Mouse (Mus musculus) liver, embryonic 14.5 days (tissue): Measurements from ENCODE around the gene Mroh3. TPM values are rescaled to one million over a fixed set of nuclear protein-coding genes. Genes with fewer than 3 reads are reported as not detected.

ENCODE experiments used
- ATAC-seq: fragments of 200-750 bp; cut with Nextera tagmentation; 2 replicates; pipeline ENCODE4 v1.8.0; 2017; ENCODE audit warnings: moderate number of reproducible peaks, mild to moderate bottlenecking, moderate library complexity; ENCODE audit not compliant: insufficient read depth
- DNase-seq, 3 experiments: peaks; one replicate each; pipeline ENCODE4 v3.0.0-alpha.2; 2012 to 2013; ENCODE audit warnings: low read depth in 3 of 3, low spot score in 3 of 3
- H3K27ac ChIP-seq: fragments of 300-500 bp; sonication (generic); 2 replicates; pipeline ENCODE4 v1.5.1; 2014; ENCODE audit warnings: moderate library complexity, mild to moderate bottlenecking, control low read depth, inconsistent platforms
- H3K27me3 ChIP-seq: fragments of 300-500 bp; sonication (generic); 2 replicates; pipeline ENCODE4 v1.6.1; 2014; ENCODE audit warnings: mild to moderate bottlenecking, low read length, moderate library complexity; ENCODE audit not compliant: control insufficient read depth, insufficient read depth
- H3K36me3 ChIP-seq: fragments of 300-500 bp; sonication (generic); replicated peaks from 2 replicates; pipeline ENCODE4 v1.6.1; 2014; ENCODE audit warnings: low read depth; ENCODE audit not compliant: control insufficient read depth, insufficient read depth
- H3K4me1 ChIP-seq, 2 experiments: fragments of 200-500 bp in 1 of 2; fragments of 300-500 bp in 1 of 2; sonication (generic) in 1 of 2; replicated peaks; 2 replicates each; pipeline ENCODE4 v1.6.1; 2012 to 2014; ENCODE audit warnings: antibody characterized with exemption in 1 of 2, inconsistent platforms in 1 of 2, low read length in 1 of 2; ENCODE audit not compliant: control insufficient read depth in 2 of 2, insufficient read depth in 2 of 2
- H3K4me2 ChIP-seq: fragments of 300-500 bp; sonication (generic); 2 replicates; pipeline ENCODE4 v1.6.1; 2014; ENCODE audit warnings: low read depth, mild to moderate bottlenecking, control low read depth, moderate library complexity
- H3K4me3 ChIP-seq, 2 experiments: fragments of 200-500 bp in 1 of 2; fragments of 300-500 bp in 1 of 2; sonication (generic) in 1 of 2; 2 replicates each; pipeline ENCODE4 v1.5.1; 2012 to 2014; ENCODE audit warnings: low read depth in 2 of 2, low read length in 2 of 2, mild to moderate bottlenecking in 2 of 2, control low read depth in 1 of 2, inconsistent platforms in 1 of 2, moderate library complexity in 1 of 2; ENCODE audit not compliant: insufficient read depth in 1 of 2
- H3K9ac ChIP-seq: fragments of 300-500 bp; sonication (generic); replicated peaks from 2 replicates; pipeline ENCODE4 v1.6.1; 2014; ENCODE audit warnings: mild to moderate bottlenecking, control low read depth, moderate library complexity
- H3K9me3 ChIP-seq: fragments of 300-500 bp; sonication (generic); 2 replicates; pipeline ENCODE4 v1.6.1; 2016; ENCODE audit warnings: low read length, mixed read lengths; ENCODE audit not compliant: control insufficient read depth
- CTCF ChIP-seq: IDR thresholded peaks from 2 replicates; pipeline ENCODE4 v1.5.1; 2016; ENCODE audit warnings: antibody characterized with exemption, low read depth, control low read depth
- EP300 ChIP-seq: IDR thresholded peaks from 2 replicates; pipeline ENCODE4 v1.6.1; 2016; ENCODE audit warnings: antibody characterized with exemption, low read depth
- WGBS: fragments of 180-500 bp; shearing (Covaris S2); extraction: QIAGEN DNeasy Blood & Tissue Kit; methylation state at CpG from one replicate; pipeline ENCODE4 v1.1.7; 2014; ENCODE audit not compliant: insufficient replicate concordance; 5-methylcytosine and 5-hydroxymethylcytosine counted together
- polyA plus RNA-seq, 2 experiments: library from polyadenylated mRNA; depleted of rRNA in 1 of 2; stranded (reverse) in 1 of 2; unstranded in 1 of 2; fragments of >200 nt; fragmentation: Nextera tagmentation in 1 of 2; extraction: Ambion mirVana in 1 of 2; gene quantifications; 2 replicates each; pipeline versions ENCODE4 v1.2.1 to v1.2.3; 2012 to 2014

Gene Mroh3
- polyA plus RNA-seq, 2 experiments, result 0.15 TPM; not detected in 1

- no peak for ATAC-seq
- H3K9me3 ChIP-seq, result no peaks in the 10 kb centered on the region
- TF ChIP-seq EP300 (no peak), CTCF (no peak)
These were observed 22.6 kb downstream of the Mroh3 start for GRCm38 (mm10) chr1:136190033-136190432.

GRCm38 (mm10) chr1:136179511-136180001 lies 33.1 kb downstream of the Mroh3 start:
- peaks cover 42 to 58% of the 10 kb centered on the region in 2 experiments for H3K4me1 ChIP-seq
- peak overlapping the region; percentile 59 for H3K27ac ChIP-seq
- 9% methylated on average over 2 of the region's 2 CpGs for WGBS
- H3K27me3 ChIP-seq, result no peaks in the 10 kb centered on the region
- H3K9ac ChIP-seq, result no peak overlapping the region
- no peak overlapping the region for H3K4me2 ChIP-seq
- H3K36me3 ChIP-seq, result no peaks in the 10 kb centered on the region
- DNase-seq, result peak; percentile 41 to 62 (median 58)
- peak; percentile 88 for ATAC-seq
- H3K9me3 ChIP-seq, result no peaks in the 10 kb centered on the region
- H3K4me3 ChIP-seq, result no peak overlapping the region
- TF ChIP-seq EP300 (peak; percentile 85), CTCF (no peak)

More at GRCm38 (mm10) chr1:136190033-136190432, 22.6 kb downstream of the Mroh3 start:
- H3K9ac ChIP-seq, result no peak overlapping the region
- no peak overlapping the region for H3K27ac ChIP-seq
- no peak overlapping the region for H3K4me2 ChIP-seq
- WGBS, result 67% methylated on average over 5 of the region's 5 CpGs
- H3K27me3 ChIP-seq, result no peaks in the 10 kb centered on the region
- peaks cover 0 to 2% of the 10 kb centered on the region in 2 experiments; a peak in 2 of 4 replicates for H3K4me1 ChIP-seq
- DNase-seq, result no peak
- no peak overlapping the region for H3K4me3 ChIP-seq
- H3K36me3 ChIP-seq, result no peaks in the 10 kb centered on the region

GRCm38 (mm10) chr1:136178741-136179140 lies 33.9 kb downstream of the Mroh3 start:
- H3K36me3 ChIP-seq, result no peaks in the 10 kb centered on the region
- TF ChIP-seq CTCF (no peak), EP300 (peak; percentile 50; the same call in 1 of the 2 replicates)
- H3K27ac ChIP-seq, result peak overlapping the region; percentile 69
- no peak overlapping the region for H3K4me3 ChIP-seq
- DNase-seq (peak in 2 of 3 experiments; percentile 45 to 53), ATAC-seq (peak; percentile 65)
- H3K9me3 ChIP-seq, result no peaks in the 10 kb centered on the region
- peak overlapping the region; percentile 37 for H3K4me2 ChIP-seq
- peaks cover 40 to 57% of the 10 kb centered on the region in 2 experiments for H3K4me1 ChIP-seq
- no peak overlapping the region for H3K9ac ChIP-seq
- WGBS, result 7% methylated on average over 6 of the region's 6 CpGs
- H3K27me3 ChIP-seq, result no peaks in the 10 kb centered on the region

- ATAC-seq, result no peak
- Histone ChIP-seq H3K36me3 (no peaks in the 10 kb centered on the region), H3K4me3 (no peak overlapping the region), H3K27me3 (no peaks in the 10 kb centered on the region), H3K9ac (no peak overlapping the region), H3K4me2 (no peak overlapping the region), H3K9me3 (no peaks in the 10 kb centered on the region), H3K27ac (no peak overlapping the region), H3K4me1 (peaks cover 40 to 55% of the 10 kb centered on the region in 2 experiments)
- no peak for DNase-seq
- TF ChIP-seq CTCF (no peak), EP300 (no peak)
- 54% methylated on average over 2 of the region's 2 CpGs for WGBS
These were observed 35.5 kb downstream of the Mroh3 start for GRCm38 (mm10) chr1:136177085-136177484.

GRCm38 (mm10) chr1:136175183-136175582 lies 37.4 kb downstream of the Mroh3 start:
- H3K9ac ChIP-seq, result no peak overlapping the region
- no peaks in the 10 kb centered on the region for H3K9me3 ChIP-seq
- peaks cover 34 to 49% of the 10 kb centered on the region in 2 experiments for H3K4me1 ChIP-seq
- 21% methylated on average over 6 of the region's 6 CpGs for WGBS
- ATAC-seq (peak; percentile 29; the same call in 1 of the 2 replicates), DNase-seq (peak; percentile 49 to 57 (median 50))
- H3K27me3 ChIP-seq, result no peaks in the 10 kb centered on the region
- no peak overlapping the region for H3K4me3 ChIP-seq
- H3K4me2 ChIP-seq, result peak overlapping the region; percentile 46
- H3K36me3 ChIP-seq, result no peaks in the 10 kb centered on the region
- no peak overlapping the region for H3K27ac ChIP-seq
- peak; percentile 92 for TF ChIP-seq CTCF
- no peak for TF ChIP-seq EP300
